8 mouse cellular contexts compared by ENCODE assay signal in the genomic region with DNA sequence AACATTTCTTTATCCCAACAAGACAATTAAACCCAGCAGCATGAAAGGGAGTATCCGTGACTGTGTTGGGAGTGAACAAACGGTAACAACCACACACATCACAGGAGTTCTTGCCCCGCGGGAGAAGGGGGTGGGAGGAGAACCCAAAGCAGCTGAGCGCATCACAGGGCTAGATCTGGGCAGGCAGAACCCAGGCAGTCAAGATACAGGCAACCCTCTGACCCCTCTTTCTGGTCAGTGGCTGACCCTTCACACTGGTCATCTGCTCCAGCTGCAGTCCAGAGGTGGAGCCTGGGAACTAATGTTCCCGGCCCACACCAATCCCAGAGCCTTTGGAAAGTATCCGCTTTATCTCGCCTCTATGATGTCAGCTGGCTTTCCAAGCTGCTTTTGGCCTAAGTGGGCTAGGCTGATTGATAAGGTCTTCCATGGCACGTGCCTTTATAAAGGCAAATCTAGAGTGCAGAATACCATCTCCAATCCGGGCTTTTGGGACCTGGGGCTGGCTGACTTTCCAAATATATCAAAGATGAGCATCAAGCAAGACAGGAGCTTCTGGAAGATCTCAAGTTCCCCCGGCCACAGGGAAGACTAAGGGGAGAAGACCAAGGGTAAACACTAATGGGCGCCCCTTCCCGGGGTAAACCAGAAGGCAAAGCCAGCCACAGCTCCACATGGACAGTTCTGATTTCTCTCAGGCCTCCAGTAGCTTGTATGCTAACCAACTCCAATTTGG. TPM values are rescaled to one million over a fixed set of nuclear protein-coding genes. Genes with fewer than 3 reads are reported as not detected.
DNase-seq lines count a peak whose midpoint lies in the region; ATAC-seq and TF ChIP-seq lines count a peak whose summit lies in the region.

No protein-coding gene starts in this region.

- no peaks in the 10 kb centered on the region for H3K4me1 ChIP-seq in cerebellum, adult 2 months (ENCODE audit: control insufficient read depth, insufficient read depth, low read length)
- H3K4me1 ChIP-seq in liver, embryonic 13.5 days (replicated peaks), result peaks cover 59% of the 10 kb centered on the region

- H3K9ac ChIP-seq in liver, embryonic 13.5 days, result peak overlapping the region; percentile 74

- no peaks in the 10 kb centered on the region for H3K9me3 ChIP-seq in liver, embryonic 13.5 days (replicated peaks)

- no peaks in the 10 kb centered on the region; the same call in 1 of the 2 replicates for H3K27me3 ChIP-seq in cerebellum, adult 2 months (ENCODE audit: control insufficient read depth, insufficient read depth, low read length)
- H3K27me3 ChIP-seq in liver, embryonic 13.5 days, result peaks cover 57% of the 10 kb centered on the region

- H3K27ac ChIP-seq in cerebellum, adult 2 months (ENCODE audit: insufficient read depth, low read length), result no peak overlapping the region
- H3K27ac ChIP-seq in liver, embryonic 13.5 days, result no peak overlapping the region; the same call in 1 of the 2 replicates

- 52% methylated on average over 13 of the region's 13 CpGs for WGBS in cerebellum, adult 2 months
- 38% methylated on average over 13 of the region's 13 CpGs for WGBS in liver, embryonic 13.5 days (ENCODE audit: insufficient replicate concordance)

- intact Hi-C loops in gastrocnemius, postnatal 14 days (cut with DNase I; ENCODE audit: low total_unique reads), result no loop called here

- peak; percentile 31; the same call in 1 of the 2 replicates for ATAC-seq in cerebellum, adult (ENCODE audit: insufficient number of reproducible peaks, low FRiP score, low TSS enrichment)
- no peak for ATAC-seq in liver, embryonic 13.5 days (ENCODE audit: low read depth)

- TF ChIP-seq POLR2A in cerebellum, adult 2 months (IDR thresholded peaks at IDR 0.05; ENCODE audit: borderline replicate concordance, insufficient read depth, low read length), result no peak

- no peak for DNase-seq in cerebellum, adult 2 months
- DNase-seq in thymus, postnatal 4 days, result peak; percentile 35
- no peak for DNase-seq in thymus, postnatal 14 days
- DNase-seq in liver, embryonic 13.5 days, result no peak
- no peak for DNase-seq in frontal cortex, postnatal 36 days (ENCODE audit: low spot score in 2 of 2)
- no peak for DNase-seq in gastrocnemius, postnatal 14 days
- DNase-seq in frontal cortex, postnatal 25 days (ENCODE audit: low spot score in 2 of 2), result no peak

- H3K36me3 ChIP-seq in liver, embryonic 13.5 days, result no peaks in the 10 kb centered on the region

- no peak overlapping the region for H3K4me3 ChIP-seq in cerebellum, adult 2 months (replicated peaks; ENCODE audit: insufficient read depth, low read depth, low read length)
- H3K4me3 ChIP-seq in liver, embryonic 13.5 days (replicated peaks), result peak overlapping the region; percentile 67

- H3K4me2 ChIP-seq in liver, embryonic 13.5 days, result peak overlapping the region; percentile 97

- TF ChIP-seq CTCF in cerebellum, adult 2 months (IDR thresholded peaks at IDR 0.05; ENCODE audit: borderline replicate concordance, insufficient read depth, low read depth, low read length), result no peak

RNA-seq across cellular contexts. Expression of a gene that starts 11.6 kb away (rescaled TPM):
- polyA plus RNA-seq in cerebellum, adult 2 months (2012; rRNA removed), result 170 and 183 TPM in 2 replicates
- polyA plus RNA-seq in liver, embryonic 13.5 days (2015; fragmentation: Nextera tagmentation; extraction: Ambion mirVana), result 31.6 and 34.2 TPM in 2 replicates
- 10 to 100 TPM; 38.0 to 38.5 TPM for total RNA-seq in gastrocnemius, postnatal 14 days (2021)
